Mouse (Mus musculus) embryonic facial prominence, embryonic 15.5 days (tissue): Measurements from ENCODE around the gene Inafm2. TPM values are rescaled to one million over a fixed set of nuclear protein-coding genes. Genes with fewer than 3 reads are reported as not detected.

Source experiments
- ATAC-seq: fragments of 200-750 bp; cut with Nextera tagmentation; 2 replicates; pipeline ENCODE4 v1.8.0; 2017; ENCODE audit warnings: low read depth, moderate TSS enrichment; ENCODE audit not compliant: insufficient number of reproducible peaks, low FRiP score, low TSS enrichment
- H3K27ac ChIP-seq: fragments of 300-500 bp; sonication (generic); replicated peaks from 2 replicates; pipeline ENCODE4 v1.5.1; 2015; ENCODE audit warnings: mild to moderate bottlenecking, inconsistent platforms
- H3K27me3 ChIP-seq: fragments of 300-500 bp; sonication (generic); 2 replicates; pipeline ENCODE4 v1.6.1; 2015; ENCODE audit warnings: inconsistent platforms
- H3K36me3 ChIP-seq: fragments of 300-500 bp; sonication (generic); 2 replicates; pipeline ENCODE4 v1.6.1; 2015; ENCODE audit warnings: mild to moderate bottlenecking, inconsistent platforms
- H3K4me1 ChIP-seq: fragments of 300-500 bp; sonication (generic); 2 replicates; pipeline ENCODE4 v1.6.1; 2015; ENCODE audit warnings: inconsistent platforms
- H3K4me2 ChIP-seq: fragments of 300-500 bp; sonication (generic); replicated peaks from 2 replicates; pipeline ENCODE4 v1.6.1; 2015; ENCODE audit warnings: mild to moderate bottlenecking, inconsistent platforms
- H3K4me3 ChIP-seq: fragments of 300-500 bp; sonication (generic); replicated peaks from 2 replicates; pipeline ENCODE4 v1.5.1; 2015; ENCODE audit warnings: mild to moderate bottlenecking, inconsistent platforms
- H3K9ac ChIP-seq: fragments of 300-500 bp; sonication (generic); 2 replicates; pipeline ENCODE4 v1.6.1; 2015; ENCODE audit warnings: inconsistent platforms
- H3K9me3 ChIP-seq: fragments of 300-500 bp; sonication (generic); replicated peaks from 2 replicates; pipeline ENCODE4 v1.6.1; 2016; ENCODE audit warnings: inconsistent platforms
- WGBS: fragments of 180-500 bp; shearing (Covaris S2); methylation state at CpG from one replicate; pipeline ENCODE4 v1.1.7; 2015; 5-methylcytosine and 5-hydroxymethylcytosine counted together
- polyA plus RNA-seq: library from polyadenylated mRNA; unstranded; fragments of >200 nt; fragmentation: Nextera tagmentation; extraction: Ambion mirVana; gene quantifications from 2 replicates; pipeline ENCODE4 v1.2.1, GENCODE M21; 2015

The Inafm2 gene
- 15.9 and 16.9 TPM in 2 replicates for polyA plus RNA-seq

DNA sequence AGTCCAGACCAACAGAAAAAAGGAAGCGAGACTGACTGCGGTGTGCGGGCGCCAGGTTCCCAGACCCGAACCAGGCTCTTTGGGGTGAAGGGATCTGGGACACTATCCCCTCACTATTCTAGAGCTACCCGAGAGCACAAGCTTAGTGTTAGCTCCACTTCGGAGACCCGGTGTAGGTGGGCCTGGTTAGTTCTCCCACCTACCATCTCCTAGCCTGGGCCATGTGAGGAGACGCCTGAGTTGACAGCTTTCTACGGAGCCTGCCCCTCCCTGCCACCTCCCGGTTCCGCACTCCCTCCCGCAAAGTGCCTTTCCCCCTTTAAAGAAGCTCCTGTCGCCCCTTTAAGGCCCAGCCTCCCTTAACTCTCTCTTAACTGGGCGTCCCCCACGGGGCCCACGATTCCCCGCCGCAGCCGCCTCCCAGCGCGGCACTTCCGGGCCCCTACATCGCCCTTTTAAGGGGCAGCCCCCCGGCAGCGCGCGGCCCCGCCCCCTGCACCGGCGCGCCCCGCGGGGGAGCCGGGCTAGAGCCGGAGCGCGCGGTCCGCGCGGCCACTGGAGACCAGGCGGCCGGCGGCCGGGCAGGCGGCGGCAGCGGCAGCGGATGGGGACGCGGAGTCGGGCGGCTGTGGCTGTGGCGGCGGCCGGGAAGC is at the start of gene Inafm2:
Inafm2 (plus strand) TSS at position 527 of the 653 bp plus-strand sequence.
- Histone ChIP-seq H3K9me3 (no peaks in the 10 kb centered on the region), H3K36me3 (no peaks in the 10 kb centered on the region), H3K4me1 (peaks cover 41% of the 10 kb centered on the region), H3K9ac (peak within 1 kb of the TSS; percentile 66), H3K27me3 (peaks cover 18% of the 10 kb centered on the region), H3K4me2 (peak within 1 kb of the TSS; percentile 97), H3K4me3 (peak within 1 kb of the TSS; percentile 74), H3K27ac (no peak within 1 kb of the TSS)
- under 1% methylated on average over 51 of the region's 57 CpGs for WGBS
- peak; percentile 89 for ATAC-seq

- no peak for ATAC-seq
- Histone ChIP-seq H3K27me3 (peaks cover 38% of the 10 kb centered on the region), H3K27ac (no peak overlapping the region), H3K4me3 (no peak overlapping the region), H3K9ac (no peak overlapping the region), H3K4me1 (peaks cover 41% of the 10 kb centered on the region), H3K4me2 (no peak overlapping the region), H3K36me3 (no peaks in the 10 kb centered on the region), H3K9me3 (no peaks in the 10 kb centered on the region)
- 46% methylated on average over 21 of the region's 21 CpGs for WGBS
Observed at GRCm38 (mm10) chr2:118696451-118697308, 48.9 kb upstream of the Inafm2 start.

GRCm38 (mm10) chr2:118697311-118697877 is 48.2 kb upstream of the Inafm2 start:
- Histone ChIP-seq H3K9ac (no peak overlapping the region), H3K27ac (0 out of 2 replicates have a peak overlapping the region, but pooled peaks have one; percentile 44), H3K36me3 (no peaks in the 10 kb centered on the region), H3K4me2 (no peak overlapping the region), H3K4me1 (peaks cover 44% of the 10 kb centered on the region), H3K9me3 (no peaks in the 10 kb centered on the region), H3K27me3 (peaks cover 45% of the 10 kb centered on the region), H3K4me3 (no peak overlapping the region)
- no peak for ATAC-seq
- 39% methylated on average over 5 of the region's 5 CpGs for WGBS

GRCm38 (mm10) chr2:118697955-118698354 is 47.6 kb upstream of the Inafm2 start:
- WGBS: 23% methylated on average over 7 of the region's 7 CpGs
- Histone ChIP-seq H3K36me3 (no peaks in the 10 kb centered on the region), H3K9me3 (no peaks in the 10 kb centered on the region), H3K4me2 (no peak overlapping the region), H3K27ac (peak overlapping the region; percentile 79), H3K4me3 (no peak overlapping the region), H3K4me1 (peaks cover 50% of the 10 kb centered on the region), H3K27me3 (peaks cover 51% of the 10 kb centered on the region), H3K9ac (no peak overlapping the region)
- no peak for ATAC-seq

GRCm38 (mm10) chr2:118700179-118701062 is 45.1 kb upstream of the Inafm2 start:
- H3K4me3 ChIP-seq: peak overlapping the region; percentile 29
- 3% methylated on average over 32 of the region's 32 CpGs for WGBS
- no peaks in the 10 kb centered on the region for H3K9me3 ChIP-seq
- no peaks in the 10 kb centered on the region for H3K36me3 ChIP-seq
- H3K4me1 ChIP-seq: peaks cover 62% of the 10 kb centered on the region
- H3K4me2 ChIP-seq: peak overlapping the region; percentile 45
- H3K27ac ChIP-seq: no peak overlapping the region
- no peak for ATAC-seq
- peaks cover 76% of the 10 kb centered on the region for H3K27me3 ChIP-seq
- H3K9ac ChIP-seq: peak overlapping the region; percentile 9; the same call in 1 of the 2 replicates

DNA sequence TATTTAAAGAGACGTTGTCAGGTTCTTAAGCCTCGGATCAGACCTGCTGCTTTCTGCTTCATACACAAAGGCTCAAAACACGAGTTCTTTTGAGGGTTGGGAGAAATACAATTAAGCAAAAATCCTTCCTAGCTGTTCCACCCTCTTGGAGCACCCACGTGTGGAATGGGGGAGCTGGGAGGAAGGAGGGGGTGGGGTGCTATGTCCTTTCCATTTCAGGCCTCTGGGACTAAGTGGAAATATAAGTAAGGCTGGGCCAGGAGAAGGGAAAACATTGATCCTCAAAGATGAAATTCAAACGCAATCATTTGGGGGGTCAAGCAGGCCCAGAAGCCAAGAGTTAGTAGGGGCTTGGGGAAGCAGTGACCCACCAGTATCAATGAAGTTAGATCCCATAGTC is 44.4 kb upstream of the Inafm2 start:
- 20% methylated on average over 5 of the region's 5 CpGs for WGBS
- H3K4me3 ChIP-seq: no peak overlapping the region

GRCm38 (mm10) chr2:118701971-118702882 is 43.3 kb upstream of the Inafm2 start:
- Histone ChIP-seq H3K27me3 (peaks cover 81% of the 10 kb centered on the region), H3K4me3 (peak overlapping the region; percentile 44), H3K4me1 (peaks cover 51% of the 10 kb centered on the region), H3K27ac (no peak overlapping the region), H3K9ac (no peak overlapping the region), H3K4me2 (peak overlapping the region; percentile 90), H3K36me3 (no peaks in the 10 kb centered on the region), H3K9me3 (no peaks in the 10 kb centered on the region)
- WGBS: 6% methylated on average over 51 of the region's 51 CpGs
- 0 out of 2 replicates have a peak, but pooled peaks have one; percentile 2 for ATAC-seq

More for the DNA sequence above, 44.4 kb upstream of the Inafm2 start:
- Histone ChIP-seq H3K36me3 (no peaks in the 10 kb centered on the region), H3K4me2 (no peak overlapping the region), H3K27ac (no peak overlapping the region), H3K9me3 (no peaks in the 10 kb centered on the region), H3K9ac (no peak overlapping the region), H3K27me3 (peaks cover 78% of the 10 kb centered on the region), H3K4me1 (peaks cover 54% of the 10 kb centered on the region)
- no peak for ATAC-seq

DNA sequence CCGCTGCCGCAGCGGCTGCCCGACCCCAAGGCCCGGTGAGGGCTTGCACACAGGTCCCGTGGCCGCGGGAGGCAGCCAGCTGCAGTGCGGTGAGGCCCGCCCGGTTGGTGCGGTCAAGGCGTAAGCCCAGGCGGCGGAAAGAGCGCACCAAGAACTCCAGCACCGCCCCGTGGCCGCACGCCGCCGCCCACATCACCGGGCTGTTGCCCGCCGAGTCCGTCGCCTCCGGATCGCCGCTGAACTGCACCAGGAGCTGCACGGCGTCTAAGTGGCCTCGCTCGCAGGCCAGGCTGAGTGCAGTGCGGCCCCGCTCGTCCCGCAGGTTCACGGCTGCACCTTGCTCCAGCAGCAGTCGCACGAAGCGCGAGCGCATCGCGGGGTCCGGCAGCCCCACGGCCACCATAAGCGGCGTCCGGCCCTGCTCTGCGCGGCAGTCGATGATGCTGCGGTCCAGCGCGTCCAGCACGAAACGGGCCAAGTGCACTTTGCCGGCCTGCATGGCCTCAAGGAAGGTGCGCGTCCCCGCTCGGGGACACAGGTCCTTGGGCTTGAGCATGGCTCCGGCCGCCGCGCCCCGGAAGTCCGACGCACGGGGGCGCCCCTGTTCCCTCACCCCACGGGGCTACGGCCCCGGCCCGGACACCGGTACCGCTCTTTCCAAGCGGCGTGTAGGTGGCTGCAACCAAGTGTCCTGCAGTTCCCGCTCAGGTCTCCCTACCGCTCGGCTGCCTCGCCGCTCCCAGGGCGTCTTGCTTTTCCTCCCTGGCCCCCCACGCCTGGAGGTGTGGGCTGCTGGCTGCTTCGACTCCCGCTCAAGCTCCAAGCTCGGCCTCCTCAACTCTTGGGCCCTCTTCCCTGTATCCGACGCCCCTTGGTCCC is 42.4 kb upstream of the Inafm2 start:
- Histone ChIP-seq H3K4me2 (peak overlapping the region; percentile 90), H3K9ac (no peak overlapping the region), H3K36me3 (no peaks in the 10 kb centered on the region), H3K9me3 (no peaks in the 10 kb centered on the region), H3K27ac (no peak overlapping the region), H3K4me3 (peak overlapping the region; percentile 44), H3K4me1 (peaks cover 43% of the 10 kb centered on the region), H3K27me3 (peaks cover 90% of the 10 kb centered on the region)
- WGBS: under 1% methylated on average over 93 of the region's 93 CpGs
- 0 out of 2 replicates have a peak, but pooled peaks have one; percentile 30 for ATAC-seq

GRCm38 (mm10) chr2:118703913-118704730 is 41.4 kb upstream of the Inafm2 start, which contains the start of gene Ankrd63:
Gene Ankrd63 (minus strand): TSS chr2:118703963.
- Histone ChIP-seq H3K36me3 (no peaks in the 10 kb centered on the region), H3K9ac (no peak within 1 kb of the TSS), H3K4me1 (peaks cover 41% of the 10 kb centered on the region), H3K4me2 (peak within 1 kb of the TSS; percentile 90), H3K9me3 (no peaks in the 10 kb centered on the region), H3K4me3 (peak within 1 kb of the TSS; percentile 44), H3K27me3 (peaks cover 98% of the 10 kb centered on the region), H3K27ac (no peak within 1 kb of the TSS)
- 2% methylated on average over 47 of the region's 50 CpGs for WGBS
- ATAC-seq: no peak
